Mouse (Mus musculus) mouse trophoblast stem cell (cell line): ENCODE data around the gene Grk6.

Experiments
- in situ Hi-C, 2 experiments: fragments of 300-500 bp; cut with MseI, MboI; formaldehyde crosslinking; loops; 2 replicates in 1 of 2; 3 replicates in 1 of 2; pipeline ENCODE4 v1.15.1; 2025

Gene Grk6

GRCm38 (mm10) chr13:55463399-55464026 lies 18.6 kb downstream of the Grk6 start:
- in situ Hi-C loops, result no loop called here

DNA sequence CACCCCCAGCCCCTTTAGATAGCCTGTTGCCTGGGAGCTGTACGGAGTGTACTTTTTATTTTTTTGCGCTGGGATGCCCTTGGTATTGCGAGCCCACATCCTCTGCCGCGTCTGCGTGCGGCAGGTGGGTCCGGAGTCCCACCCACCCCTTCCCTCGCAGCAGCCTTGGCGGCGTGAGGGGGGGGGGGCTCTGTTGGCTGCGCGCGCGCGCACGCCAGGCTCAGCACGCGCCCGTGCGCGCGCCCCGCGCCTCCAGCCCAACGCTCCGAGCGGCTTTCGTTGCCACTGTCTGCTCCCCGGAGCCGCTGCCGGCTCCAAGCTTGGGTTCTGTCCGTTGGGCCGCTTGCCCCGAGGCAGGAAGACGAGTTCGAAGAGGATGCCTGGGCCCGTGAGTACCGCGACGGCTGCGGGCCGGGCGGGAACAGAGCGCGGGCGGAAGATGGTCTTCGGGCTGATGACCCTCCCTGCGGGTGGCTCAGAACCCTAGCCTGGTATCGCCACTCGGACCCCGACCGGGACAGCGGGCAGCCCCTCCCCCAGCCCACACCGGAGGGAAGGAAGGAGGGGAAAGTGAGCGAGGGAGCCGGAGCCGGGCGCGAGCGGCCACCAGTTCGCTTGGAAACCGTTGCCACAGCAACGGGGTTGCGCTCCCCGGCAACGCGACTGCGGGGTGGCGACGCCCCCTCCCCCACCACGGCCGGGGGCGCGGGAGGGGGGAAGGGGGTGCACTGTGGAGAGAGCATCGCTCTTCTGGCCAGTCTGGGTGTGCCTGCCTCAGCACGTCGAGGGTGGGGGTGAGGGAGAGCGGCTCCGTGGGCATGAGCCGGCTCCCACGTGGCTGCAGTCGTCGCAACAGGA lies 19.4 kb downstream of the Grk6 start, which contains the start of gene Prr7:
Gene Prr7, plus strand, starts transcription at position 241 of the 858 bp plus-strand sequence.
- in situ Hi-C loops, result no loop called here

- in situ Hi-C loops, result loop anchor here (5.0 kb wide), 2 partner anchors 48 to 58 kb away; partner anchors contain the start of gene Pfn3 (in 1 of the 2)
Observed at GRCm38 (mm10) chr13:55465184-55465583, 20.3 kb downstream of the Grk6 start.

DNA sequence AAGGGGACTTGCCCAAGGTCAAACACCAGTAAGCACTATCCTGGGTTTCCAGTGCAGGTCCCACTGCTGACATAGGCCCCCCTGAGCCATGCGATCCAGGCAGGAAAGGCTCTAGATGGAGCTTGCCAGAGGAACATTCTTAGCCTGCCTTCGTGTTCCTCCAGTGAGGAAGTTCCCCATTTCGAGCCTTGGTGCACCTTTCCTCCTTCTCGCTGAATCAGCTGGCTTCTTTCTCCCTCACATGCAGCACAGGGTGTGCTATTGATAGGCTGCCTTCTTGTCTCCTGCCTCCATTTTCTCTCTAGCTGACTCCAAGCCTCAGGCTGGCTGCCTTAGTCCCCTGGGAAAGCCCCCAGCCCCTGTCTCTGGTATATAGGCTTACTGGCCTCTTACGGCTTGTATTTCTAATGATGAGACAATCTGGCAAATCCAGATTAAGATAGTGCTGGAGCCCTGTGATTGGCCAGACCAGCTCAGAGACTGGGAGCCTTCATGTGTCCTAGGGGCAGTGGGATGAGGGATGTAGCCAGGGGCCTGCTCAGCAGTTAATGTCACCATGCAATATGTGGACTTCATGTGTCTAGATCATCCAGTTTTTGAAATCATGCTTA lies 21.1 kb downstream of the Grk6 start:
- in situ Hi-C loops, result loop anchor here (5.0 kb wide), 2 partner anchors 49 to 59 kb away; partner anchors contain the start of gene Pfn3 (in 1 of the 2)

DNA sequence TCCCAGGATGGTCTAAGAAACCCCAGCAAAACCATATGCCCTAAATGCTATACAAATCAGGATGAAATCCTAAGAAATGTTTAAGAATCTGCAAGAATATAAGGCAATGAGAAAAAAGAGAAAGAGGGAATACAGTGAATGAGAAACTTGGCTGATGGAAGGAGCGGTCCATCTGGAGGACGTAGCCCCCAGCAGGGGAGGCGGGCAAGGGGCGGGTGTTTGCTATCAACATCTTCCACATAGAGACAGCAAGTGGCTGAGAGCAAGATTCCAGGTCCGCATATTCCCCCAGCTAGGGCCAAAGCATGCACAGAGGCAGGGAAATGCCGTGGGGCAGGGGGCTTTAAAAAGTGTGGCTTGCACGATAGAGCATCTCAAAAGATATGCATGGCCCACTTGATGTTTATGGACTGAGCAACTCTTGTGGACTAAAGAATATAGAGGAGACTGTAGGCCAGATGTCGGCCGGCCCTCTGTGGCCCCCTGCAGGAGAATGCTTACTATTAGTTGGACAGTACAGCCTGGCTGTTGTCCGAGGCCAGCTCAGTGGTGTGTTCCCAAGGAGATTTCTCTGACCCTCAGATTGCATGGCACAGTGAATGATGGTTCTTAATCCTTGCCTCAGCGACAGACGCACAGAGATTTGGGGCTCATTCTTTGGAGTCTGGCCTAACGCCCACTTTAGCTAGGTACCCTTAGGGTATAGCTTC lies 24.1 kb downstream of the Grk6 start:
- in situ Hi-C loops, result loop anchor here (5.0 kb wide), 2 partner anchors 52 to 62 kb away; partner anchors contain the start of gene Pfn3 (in 1 of the 2)

- in situ Hi-C loops, result no loop called here
Observed at GRCm38 (mm10) chr13:55470372-55470771, 25.5 kb downstream of the Grk6 start.

- in situ Hi-C loops, result no loop called here
Observed at GRCm38 (mm10) chr13:55471156-55471818, 26.4 kb downstream of the Grk6 start.

DNA sequence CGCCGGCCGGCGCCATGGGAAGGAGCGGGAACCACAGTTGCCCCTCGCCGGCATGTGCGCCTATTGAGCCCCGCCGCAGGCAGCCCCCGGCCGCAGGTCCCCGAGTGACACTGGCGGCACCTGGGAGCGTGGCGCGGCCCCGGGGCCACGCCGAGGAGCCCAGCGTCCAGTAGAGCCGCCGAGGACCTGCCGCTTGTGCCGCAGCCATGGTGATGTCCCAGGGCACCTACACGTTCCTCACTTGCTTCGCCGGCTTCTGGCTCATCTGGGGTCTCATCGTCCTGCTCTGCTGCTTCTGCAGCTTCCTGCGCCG lies 26.9 kb downstream of the Grk6 start:
- in situ Hi-C loops, result no loop called here

- in situ Hi-C loops, result no loop called here
Observed at GRCm38 (mm10) chr13:55472132-55473022, 27.5 kb downstream of the Grk6 start.

GRCm38 (mm10) chr13:55473076-55473831 lies 28.4 kb downstream of the Grk6 start:
- in situ Hi-C loops, result no loop called here

GRCm38 (mm10) chr13:55473961-55474360 lies 29.1 kb downstream of the Grk6 start:
- in situ Hi-C loops, result no loop called here

GRCm38 (mm10) chr13:55474621-55475069 lies 29.8 kb downstream of the Grk6 start:
- in situ Hi-C loops, result loop anchor here (5.0 kb wide), 2 partner anchors 43 to 48 kb away; no protein-coding TSS in a partner anchor

DNA sequence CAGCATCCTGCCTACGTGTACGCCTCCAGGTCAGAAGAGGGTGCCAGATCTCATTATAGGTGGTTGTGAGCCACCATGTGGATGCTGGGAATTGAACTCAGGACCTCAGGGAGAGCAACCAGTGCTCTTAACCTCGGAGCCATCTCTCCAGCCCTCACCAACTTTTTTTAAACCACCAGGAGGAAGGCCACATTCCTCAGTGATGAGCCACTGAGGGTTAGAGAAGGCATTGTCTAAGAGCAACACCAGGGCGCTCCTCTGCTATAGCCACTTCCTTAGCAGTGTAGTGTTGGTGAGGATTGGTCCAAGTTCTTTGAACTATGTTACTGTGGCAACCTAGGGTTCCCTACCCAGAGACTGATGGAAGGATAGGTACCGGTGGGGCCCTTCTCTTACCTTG lies 30.9 kb downstream of the Grk6 start:
- in situ Hi-C loops, result loop anchor here (5.0 kb wide), 2 partner anchors 42 to 47 kb away; no protein-coding TSS in a partner anchor

DNA sequence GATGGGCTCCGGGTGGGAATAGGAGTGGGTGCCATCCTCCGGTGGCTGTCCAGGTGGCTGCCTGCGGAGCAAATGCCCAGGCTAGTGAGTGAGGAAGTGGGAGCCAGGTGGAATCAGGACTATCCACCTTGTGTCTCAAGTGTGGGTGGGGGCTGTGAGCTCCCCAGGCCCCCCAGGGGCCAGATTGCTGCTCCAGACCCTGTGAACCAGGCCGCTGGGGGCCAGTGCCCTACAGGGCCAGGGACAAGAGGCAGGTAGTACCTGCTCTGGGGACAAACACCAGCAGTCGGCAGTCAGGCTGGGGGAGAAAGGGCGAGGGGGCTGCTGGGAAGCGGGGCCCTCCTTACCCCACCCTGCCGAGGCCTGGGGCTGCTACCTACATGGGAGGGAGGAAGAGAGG lies 31.4 kb downstream of the Grk6 start:
- in situ Hi-C loops, result loop anchor here (5.0 kb wide), 2 partner anchors 41 to 46 kb away; no protein-coding TSS in a partner anchor

DNA sequence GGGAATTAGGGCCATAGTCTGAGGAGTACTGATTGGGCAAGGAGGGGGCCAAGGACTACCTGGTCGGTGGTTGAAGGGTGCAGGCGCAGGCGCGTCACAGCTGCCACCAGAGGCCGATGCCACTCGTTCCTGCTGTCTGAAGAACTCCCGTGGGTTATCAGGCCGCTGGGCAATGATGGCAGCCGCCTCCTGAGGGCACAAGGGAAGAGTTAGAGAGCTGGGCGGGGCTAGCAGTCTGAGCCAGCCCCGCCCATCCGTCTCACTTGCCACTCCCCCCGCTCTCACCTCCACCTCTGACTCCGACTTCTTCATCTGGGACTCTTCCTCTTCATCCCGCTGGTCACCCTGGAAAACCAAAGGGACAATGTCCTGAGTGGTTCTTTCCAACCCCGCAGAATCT lies 32.6 kb downstream of the Grk6 start:
- in situ Hi-C loops, result loop anchor here (5.0 kb wide), 2 partner anchors 40 to 45 kb away; no protein-coding TSS in a partner anchor

DNA sequence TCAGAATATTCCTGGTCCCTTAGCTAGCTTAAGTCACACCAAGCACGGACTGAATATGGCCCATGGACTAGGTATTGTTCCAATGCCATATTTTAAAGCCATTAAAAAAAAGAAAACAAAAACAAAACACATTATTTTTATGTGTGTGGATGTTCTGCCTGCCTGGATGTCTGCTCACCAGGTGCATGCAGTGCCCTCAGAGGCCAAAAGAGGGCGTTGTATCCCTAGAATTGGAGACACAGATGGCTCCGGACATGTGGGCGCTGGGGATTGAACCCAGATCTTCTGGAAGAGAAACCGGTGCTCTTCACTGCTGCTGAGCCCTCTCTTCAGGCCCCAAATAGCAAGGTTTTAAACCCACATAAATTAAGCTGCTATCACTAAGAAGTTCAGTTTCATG lies 33.2 kb downstream of the Grk6 start:
- in situ Hi-C loops, result loop anchor here (5.0 kb wide), 2 partner anchors 39 to 44 kb away; no protein-coding TSS in a partner anchor

GRCm38 (mm10) chr13:55479008-55479407 lies 34.1 kb downstream of the Grk6 start:
- in situ Hi-C loops, result loop anchor here (5.0 kb wide), 2 partner anchors 38 to 43 kb away; no protein-coding TSS in a partner anchor

GRCm38 (mm10) chr13:55479929-55480328 lies 35.1 kb downstream of the Grk6 start:
- in situ Hi-C loops, result loop anchor here (5.0 kb wide), 2 partner anchors 37 to 42 kb away; no protein-coding TSS in a partner anchor

DNA sequence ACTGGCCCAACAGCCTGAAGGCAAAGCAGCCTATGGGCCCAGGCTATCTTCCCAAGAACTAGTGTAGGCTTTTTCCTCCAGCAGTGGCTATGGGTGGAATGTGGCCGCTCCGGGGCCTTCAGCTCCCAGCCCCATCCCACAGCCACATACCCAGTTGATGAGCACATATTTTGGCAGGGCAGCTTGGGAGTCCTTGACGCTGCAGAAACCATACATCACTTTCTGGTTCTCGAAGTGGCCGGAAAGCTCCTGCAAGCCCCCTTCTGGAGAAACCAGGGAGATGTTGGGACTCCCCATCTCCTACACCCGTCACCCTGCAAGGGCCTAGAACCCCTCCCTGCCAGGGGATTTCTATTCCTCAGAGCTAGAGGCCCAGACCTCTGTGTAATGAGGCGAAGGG lies 37.7 kb downstream of the Grk6 start:
- in situ Hi-C loops, result no loop called here
